10 mouse cellular contexts compared by ENCODE assay signal in the genomic region with DNA sequence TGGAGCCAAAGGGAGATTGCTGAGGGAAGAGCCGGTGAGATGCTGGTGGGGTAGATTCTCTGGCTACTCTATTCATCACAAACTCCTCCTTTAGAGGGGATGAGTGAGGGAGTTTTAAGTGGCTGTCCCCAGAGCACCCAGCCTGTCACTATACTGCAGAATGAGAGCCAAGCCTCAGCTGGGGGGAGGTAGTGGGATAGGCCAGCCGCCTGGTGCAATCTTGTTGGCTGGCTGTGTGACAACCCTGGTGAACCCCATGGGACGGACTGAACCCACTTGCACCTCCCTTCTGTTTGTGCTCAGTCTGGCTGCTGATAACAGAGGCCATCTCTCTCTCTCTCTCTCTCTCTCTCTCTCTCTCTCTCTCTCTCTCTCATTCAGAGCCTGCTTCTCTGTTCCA.
A peak's percentile ranks its signal among the peaks of the same experiment; 100 is the strongest.
DNase-seq lines count a peak whose midpoint lies in the region; TF ChIP-seq lines count a peak whose summit lies in the region.
"Had no signal": no experiment of that assay in that cellular context is flagged by ENCODE, and none has a peak within 500 bp of the region (broad histone marks: within the 10 kb centered on the region; RNA-seq: fewer than 3 reads in every experiment).

No protein-coding gene starts in this region.

- no peaks in the 10 kb centered on the region for H3K36me3 ChIP-seq in thymus, adult 2 months (ENCODE audit: control insufficient read depth, insufficient read depth, low read length)

- peak; percentile 13 for DNase-seq in gastrocnemius, postnatal 10 days
- no peak for DNase-seq in gastrocnemius, adult 8-10 months (ENCODE audit: low spot score in 2 of 2)
- peak; percentile 70 to 76 for DNase-seq in kidney, postnatal 4 days
- DNase-seq in kidney, adult 8-10 months: no peak
- peak; percentile 23 for DNase-seq in retina, embryonic 14.5 days (ENCODE audit: low spot score)
- DNase-seq in retina, postnatal 1 day: no peak
- DNase-seq in thymus, adult 2 months: no peak
- DNase-seq in right cerebral cortex, postnatal 25 days: no peak
- DNase-seq: lung, adult 18-20 months had no signal

- TF ChIP-seq POLR2A in thymus, adult 2 months (IDR thresholded peaks at IDR 0.05; ENCODE audit: control insufficient read depth, extremely low read depth, insufficient read depth, low read length, poor library complexity): no peak

- H3K4me3 ChIP-seq in thymus, adult 2 months (ENCODE audit: control insufficient read depth, insufficient read depth, low read length): no peak overlapping the region
- H3K4me3 ChIP-seq: erythroblast, embryonic 14.5 days had no signal

- no peak overlapping the region for H3K27ac ChIP-seq in thymus, adult 2 months (ENCODE audit: control insufficient read depth, insufficient read depth, low read length)

- H3K27me3 ChIP-seq in thymus, adult 2 months (ENCODE audit: control insufficient read depth, insufficient read depth, low read length): no peaks in the 10 kb centered on the region

- TF ChIP-seq CTCF in thymus, adult 2 months (IDR thresholded peaks at IDR 0.05; ENCODE audit: borderline replicate concordance, control insufficient read depth, extremely low read depth, insufficient read depth, low read length, poor library complexity): no peak

- WGBS in thymus, adult 2 months: 94% methylated on average over 3 of the region's 3 CpGs

- no peaks in the 10 kb centered on the region for H3K4me1 ChIP-seq in thymus, adult 2 months (replicated peaks; ENCODE audit: control insufficient read depth, insufficient read depth, low read length)

Comparison
In these comparisons a context has a peak if more than half of its experiments do, and no peak if none do; other contexts are left out.
1. DNase-seq: peak in gastrocnemius, postnatal 10 days (single experiment), kidney, postnatal 4 days (2 of 2) and retina, embryonic 14.5 days (single experiment); none in gastrocnemius, adult 8-10 months (0 of 2), kidney, adult 8-10 months (0 of 2), retina, postnatal 1 day (single experiment), thymus, adult 2 months (single experiment) and right cerebral cortex, postnatal 25 days (single experiment).